Mouse (Mus musculus) MEL (cell line): Measurements from ENCODE around the gene Cdca4. TPM values are rescaled to one million over a fixed set of nuclear protein-coding genes. Genes with fewer than 3 reads are reported as not detected.

Experiments used
- DNase-seq: peaks from one replicate; pipeline ENCODE4 v3.0.0; 2011; ENCODE audit warnings: low read depth, low spot score
- H3K27ac ChIP-seq: 2 replicates; pipeline ENCODE4 v1.5.1; 2012; ENCODE audit warnings: low read depth, mild to moderate bottlenecking, control low read depth, low read length, moderate library complexity; ENCODE audit not compliant: control insufficient read depth
- H3K27me3 ChIP-seq, 2 experiments: fragments of 150-350 bp in 1 of 2; sonication (generic) in 1 of 2; 2 replicates each; pipeline ENCODE4 v1.6.1; 2012; ENCODE audit warnings: low read length in 2 of 2, mild to moderate bottlenecking in 2 of 2, improper control_type of control experiment in 1 of 2, moderate library complexity in 1 of 2; ENCODE audit not compliant: insufficient read depth in 2 of 2, control insufficient read depth in 1 of 2
- H3K36me3 ChIP-seq, 2 experiments: 2 replicates each; pipeline ENCODE4 v1.6.1; 2012 to 2014; ENCODE audit warnings: low read length in 2 of 2, improper control_type of control experiment in 1 of 2, inconsistent platforms in 1 of 2, mild to moderate bottlenecking in 1 of 2; ENCODE audit not compliant: insufficient read depth in 2 of 2, control insufficient read depth in 1 of 2
- H3K4me1 ChIP-seq, 2 experiments: fragments of 150-350 bp in 1 of 2; sonication (generic) in 1 of 2; 2 replicates each; pipeline ENCODE4 v1.6.1; 2012; ENCODE audit warnings: low read length in 2 of 2, improper control_type of control experiment in 1 of 2, mild to moderate bottlenecking in 1 of 2; ENCODE audit not compliant: insufficient read depth in 2 of 2, control insufficient read depth in 1 of 2
- H3K4me3 ChIP-seq, 2 experiments: fragments of 150-350 bp in 1 of 2; sonication (generic) in 1 of 2; 2 replicates each; pipeline ENCODE4 v1.5.1; 2012; ENCODE audit warnings: low read depth in 2 of 2, low read length in 2 of 2, mild to moderate bottlenecking in 2 of 2, moderate library complexity in 2 of 2, control low read depth in 1 of 2, improper control_type of control experiment in 1 of 2; ENCODE audit not compliant: control insufficient read depth in 1 of 2, insufficient read depth in 1 of 2
- H3K79me2 ChIP-seq: 2 replicates; pipeline ENCODE4 v1.6.1; 2012; ENCODE audit warnings: mild to moderate bottlenecking, low read length, moderate library complexity; ENCODE audit not compliant: control insufficient read depth, poor library complexity, insufficient read depth
- H3K9ac ChIP-seq: 2 replicates; pipeline ENCODE4 v1.6.1; 2012; ENCODE audit warnings: low read depth, mild to moderate bottlenecking, control low read depth, low read length, moderate library complexity; ENCODE audit not compliant: control insufficient read depth, poor library complexity, severe bottlenecking
- H3K9me3 ChIP-seq: fragments of 150-350 bp; sonication (generic); replicated peaks from 2 replicates; pipeline ENCODE4 v1.6.1; 2012; ENCODE audit warnings: mild to moderate bottlenecking, low read length, improper control_type of control experiment, moderate library complexity; ENCODE audit not compliant: insufficient read depth
- BHLHE40 ChIP-seq: IDR thresholded peaks from 2 replicates; pipeline ENCODE4 v1.6.1; 2012; ENCODE audit warnings: low read depth, mild to moderate bottlenecking, inconsistent platforms, low read length, improper control_type of control experiment, borderline replicate concordance
- CHD1 ChIP-seq: IDR thresholded peaks from 2 replicates; pipeline ENCODE4 v1.6.1; 2012; ENCODE audit warnings: low read depth, mild to moderate bottlenecking, inconsistent platforms, low read length, improper control_type of control experiment
- CHD2 ChIP-seq: IDR thresholded peaks from 2 replicates; pipeline ENCODE4 v1.6.1; 2011; ENCODE audit warnings: low read length, improper control_type of control experiment
- CTCF ChIP-seq, 3 experiments: IDR thresholded peaks in 2 of 3; conservative IDR thresholded peaks in 1 of 3; 2 replicates each; pipeline ENCODE4 v1.5.1; 2011 to 2012; ENCODE audit warnings: low read length in 3 of 3, low read depth in 2 of 3, mild to moderate bottlenecking in 2 of 3, improper control_type of control experiment in 1 of 3, inconsistent platforms in 1 of 3, mixed read lengths in 1 of 3, moderate library complexity in 1 of 3; ENCODE audit not compliant: control insufficient read depth in 1 of 3, insufficient read depth in 1 of 3, poor library complexity in 1 of 3, severe bottlenecking in 1 of 3
- ELF1 ChIP-seq: IDR thresholded peaks from 2 replicates; pipeline ENCODE4 v1.6.1; 2014; ENCODE audit warnings: low read depth, mild to moderate bottlenecking, inconsistent platforms, low read length, improper control_type of control experiment, moderate library complexity
- EP300 ChIP-seq, 2 experiments: IDR thresholded peaks; 2 replicates each; pipeline ENCODE4 v1.6.1; 2011; ENCODE audit warnings: improper control_type of control experiment in 2 of 2, low read length in 2 of 2, low read depth in 1 of 2, mild to moderate bottlenecking in 1 of 2
- ETS1 ChIP-seq: IDR thresholded peaks from 2 replicates; pipeline ENCODE4 v1.6.1; 2012; ENCODE audit warnings: low read depth, mild to moderate bottlenecking, inconsistent platforms, low read length, improper control_type of control experiment, moderate library complexity
- GABPA ChIP-seq: IDR thresholded peaks from 2 replicates; pipeline ENCODE4 v1.6.1; 2012; ENCODE audit warnings: low read depth, mild to moderate bottlenecking, inconsistent platforms, low read length, improper control_type of control experiment, moderate library complexity
- GATA1 ChIP-seq: IDR thresholded peaks from 2 replicates; pipeline ENCODE4 v1.6.1; 2011; ENCODE audit warnings: low read depth, low read length, improper control_type of control experiment
- HCFC1 ChIP-seq: IDR thresholded peaks from 2 replicates; pipeline ENCODE4 v1.6.1; 2012; ENCODE audit warnings: low read depth, mild to moderate bottlenecking, inconsistent platforms, low read length, improper control_type of control experiment, moderate library complexity
- JUND ChIP-seq: IDR thresholded peaks from 2 replicates; pipeline ENCODE4 v1.6.1; 2011; ENCODE audit warnings: low read depth, mild to moderate bottlenecking, improper control_type of control experiment, low read length
- KAT2A ChIP-seq: conservative IDR thresholded peaks from 2 replicates; pipeline ENCODE4 v1.6.1; 2012; ENCODE audit warnings: low read depth, low read length, improper control_type of control experiment, inconsistent platforms
- MAX ChIP-seq: IDR thresholded peaks from 2 replicates; pipeline ENCODE4 v1.6.1; 2011; ENCODE audit warnings: low read length, improper control_type of control experiment
- MAZ ChIP-seq: IDR thresholded peaks from 2 replicates; pipeline ENCODE4 v1.6.1; 2012; ENCODE audit warnings: low read depth, mild to moderate bottlenecking, inconsistent platforms, low read length, improper control_type of control experiment
- MYB ChIP-seq: IDR thresholded peaks from 2 replicates; pipeline ENCODE4 v1.6.1; 2011; ENCODE audit warnings: mild to moderate bottlenecking, low read depth, low read length, improper control_type of control experiment
- MYC ChIP-seq: IDR thresholded peaks from 2 replicates; pipeline ENCODE4 v1.6.1; 2011; ENCODE audit warnings: low read depth, mild to moderate bottlenecking, low read length, improper control_type of control experiment, moderate library complexity
- NELFE ChIP-seq: IDR thresholded peaks from 2 replicates; pipeline ENCODE4 v1.6.1; 2011; ENCODE audit warnings: low read depth, low read length, improper control_type of control experiment
- NRF1 ChIP-seq: IDR thresholded peaks from 2 replicates; pipeline ENCODE4 v1.6.1; 2014; ENCODE audit warnings: low read depth, mild to moderate bottlenecking, inconsistent platforms, low read length, improper control_type of control experiment, moderate library complexity; ENCODE audit not compliant: poor library complexity, insufficient read depth, severe bottlenecking
- POLR2A ChIP-seq, 2 experiments: IDR thresholded peaks; 2 replicates each; pipeline ENCODE4 v1.6.1; 2011 to 2012; ENCODE audit warnings: low read length in 2 of 2, mild to moderate bottlenecking in 2 of 2, control low read depth in 1 of 2, improper control_type of control experiment in 1 of 2, low read depth in 1 of 2, moderate library complexity in 1 of 2; ENCODE audit not compliant: control insufficient read depth in 1 of 2, insufficient read depth in 1 of 2, poor library complexity in 1 of 2
- POLR2AphosphoS2 ChIP-seq: IDR thresholded peaks from 2 replicates; pipeline ENCODE4 v1.6.1; 2011; ENCODE audit warnings: low read length, improper control_type of control experiment
- POLR2AphosphoS5 ChIP-seq: IDR thresholded peaks from 2 replicates; pipeline ENCODE4 v1.6.1; 2012; ENCODE audit warnings: low read depth, borderline replicate concordance, mild to moderate bottlenecking, inconsistent platforms, low read length, moderate library complexity, mixed read lengths
- RAD21 ChIP-seq: IDR thresholded peaks from 2 replicates; pipeline ENCODE4 v1.6.1; 2011; ENCODE audit warnings: mild to moderate bottlenecking, low read depth, low read length, improper control_type of control experiment
- RCOR1 ChIP-seq: IDR thresholded peaks from 2 replicates; pipeline ENCODE4 v1.6.1; 2012; ENCODE audit warnings: low read depth, mild to moderate bottlenecking, inconsistent platforms, low read length, improper control_type of control experiment
- SIN3A ChIP-seq: IDR thresholded peaks from 2 replicates; pipeline ENCODE4 v1.6.1; 2012; ENCODE audit warnings: low read length, improper control_type of control experiment, inconsistent platforms
- SMC3 ChIP-seq: IDR thresholded peaks from 2 replicates; pipeline ENCODE4 v1.6.1; 2011; ENCODE audit warnings: low read depth, low read length, improper control_type of control experiment
- TBP ChIP-seq: IDR thresholded peaks from 2 replicates; pipeline ENCODE4 v1.8.0; 2011; ENCODE audit warnings: low read depth, low read length, improper control_type of control experiment
- UBTF ChIP-seq: IDR thresholded peaks from 2 replicates; pipeline ENCODE4 v1.6.1; 2012; ENCODE audit warnings: low read depth, mild to moderate bottlenecking, inconsistent platforms, low read length, improper control_type of control experiment, moderate library complexity, borderline replicate concordance; ENCODE audit not compliant: insufficient read depth
- USF1 ChIP-seq: IDR thresholded peaks from 2 replicates; pipeline ENCODE4 v1.6.1; 2014; ENCODE audit warnings: low read depth, mild to moderate bottlenecking, inconsistent platforms, low read length, improper control_type of control experiment, moderate library complexity
- USF2 ChIP-seq, 2 experiments: IDR thresholded peaks; 2 replicates each; pipeline ENCODE4 v1.6.1; 2011 to 2012; ENCODE audit warnings: improper control_type of control experiment in 2 of 2, low read length in 2 of 2, borderline replicate concordance in 1 of 2, inconsistent platforms in 1 of 2, low read depth in 1 of 2, mild to moderate bottlenecking in 1 of 2; ENCODE audit not compliant: insufficient read depth in 1 of 2
- ZKSCAN1 ChIP-seq: IDR thresholded peaks from 2 replicates; pipeline ENCODE4 v1.6.1; 2012; ENCODE audit warnings: low read depth, mild to moderate bottlenecking, inconsistent platforms, low read length, improper control_type of control experiment, moderate library complexity
- ZNF384 ChIP-seq: IDR thresholded peaks from 2 replicates; pipeline ENCODE4 v1.6.1; 2012; ENCODE audit warnings: low read depth, mild to moderate bottlenecking, inconsistent platforms, low read length, improper control_type of control experiment
- polyA plus RNA-seq, 2 experiments: library from polyadenylated mRNA; stranded (reverse) in 1 of 2; unstranded in 1 of 2; fragments of >175 nt in 1 of 2; fragments of >200 nt in 1 of 2; gene quantifications; 2 replicates each; pipeline versions ENCODE4 v1.2.1 to v1.2.4; 2012; ENCODE audit warnings: low replicate concordance in 2 of 2, low read depth in 1 of 2; ENCODE audit not compliant: insufficient read length in 2 of 2, insufficient read depth in 1 of 2, missing spikeins in 1 of 2
- total RNA-seq: library from RNA; depleted of rRNA; stranded (reverse); fragments of 300-350 nt; gene quantifications from 2 replicates; pipeline ENCODE4 v1.2.3, GENCODE M21; 2012

Gene Cdca4
- total and polyA plus RNA-seq, 3 experiments, result 274 to 279 TPM; not detected in 1

- peak overlapping the region; percentile 44 to 46 for H3K4me3 ChIP-seq
Measured at GRCm38 (mm10) chr12:112794356-112794816, 34.8 kb downstream of the Cdca4 start.

GRCm38 (mm10) chr12:112793601-112794355, 35.4 kb downstream of the Cdca4 start:
- Histone ChIP-seq H3K27ac (peak overlapping the region; percentile 70), H3K9ac (peak overlapping the region; percentile 26), H3K4me1 (peaks cover 18 to 52% of the 10 kb centered on the region in 2 experiments), H3K27me3 (no peaks in the 10 kb centered on the region), H3K4me3 (peak overlapping the region; percentile 23 to 46; a peak in 3 of 4 replicates), H3K9me3 (no peaks in the 10 kb centered on the region), H3K36me3 (peaks cover 0 to 33% of the 10 kb centered on the region in 2 experiments; a peak in 2 of 4 replicates), H3K79me2 (no peaks in the 10 kb centered on the region; the same call in 1 of the 2 replicates)
- peak; percentile 94 for DNase-seq
- peak; percentile 91 for TF ChIP-seq ETS1
- peak; percentile 53; the same call in 1 of the 2 replicates for TF ChIP-seq KAT2A
- TF ChIP-seq POLR2A (IDR thresholded peaks at IDR 0.05; ENCODE audit: control insufficient read depth in 1 of 2, insufficient read depth in 1 of 2, low read depth in 1 of 2, low read length in 2 of 2, poor library complexity in 1 of 2), result no peak; a peak in 1 of 4 replicates
- TF ChIP-seq MYC, result peak; percentile 85
- TF ChIP-seq ZKSCAN1, result peak; percentile 69; the same call in 1 of the 2 replicates
- peak; percentile 25; the same call in 1 of the 2 replicates for TF ChIP-seq SMC3
- peak; percentile 62; the same call in 1 of the 2 replicates for TF ChIP-seq GABPA
- peak; percentile 90 for TF ChIP-seq MAX
- peak; percentile 79; the same call in 1 of the 2 replicates for TF ChIP-seq POLR2AphosphoS2
- TF ChIP-seq MAZ, result peak; percentile 95
- TF ChIP-seq CHD1, result no peak; the same call in 1 of the 2 replicates
- no peak; the same call in 1 of the 2 replicates for TF ChIP-seq NELFE
- no peak for TF ChIP-seq UBTF
- 0 out of 2 replicates have a peak, but pooled peaks have one; percentile 19 for TF ChIP-seq NRF1
- peak; percentile 87 to 92 for TF ChIP-seq EP300 (IDR thresholded peaks at IDR 0.05; ENCODE audit: low read depth in 1 of 2, low read length in 2 of 2)
- TF ChIP-seq USF1, result peak; percentile 47; the same call in 1 of the 2 replicates
- no peak for TF ChIP-seq CTCF (IDR thresholded peaks at IDR 0.05 in 2 of 3, conservative IDR thresholded peaks at IDR 0.05 in 1 of 3; ENCODE audit: control insufficient read depth in 1 of 3, insufficient read depth in 1 of 3, low read depth in 2 of 3, low read length in 3 of 3, poor library complexity in 1 of 3, severe bottlenecking in 1 of 3)
- peak; percentile 74 for TF ChIP-seq ELF1
- TF ChIP-seq CHD2, result no peak
- peak; percentile 88 for TF ChIP-seq TBP

More at GRCm38 (mm10) chr12:112794356-112794816, 34.8 kb downstream of the Cdca4 start:
- no peaks in the 10 kb centered on the region for H3K9me3 ChIP-seq
- peaks cover 0 to 34% of the 10 kb centered on the region in 2 experiments; a peak in 2 of 4 replicates for H3K36me3 ChIP-seq
- DNase-seq, result no peak
- H3K4me1 ChIP-seq, result peaks cover 22 to 58% of the 10 kb centered on the region in 2 experiments
- no peaks in the 10 kb centered on the region for H3K27me3 ChIP-seq
- H3K9ac ChIP-seq, result peak overlapping the region; percentile 58
- H3K79me2 ChIP-seq, result no peaks in the 10 kb centered on the region; the same call in 1 of the 2 replicates
- TF ChIP-seq USF1 (no peak), ZNF384 (no peak), USF2 (IDR thresholded peaks at IDR 0.05; ENCODE audit: borderline replicate concordance in 1 of 2, insufficient read depth in 1 of 2, low read depth in 1 of 2, low read length in 2 of 2) (no peak), CHD1 (peak; percentile 76; the same call in 1 of the 2 replicates), RCOR1 (no peak), TBP (0 out of 2 replicates have a peak, but pooled peaks have one; percentile 27), POLR2AphosphoS5 (no peak), SIN3A (peak; percentile 33; the same call in 1 of the 2 replicates), JUND (peak; percentile 45; the same call in 1 of the 2 replicates), RAD21 (no peak), HCFC1 (no peak; the same call in 1 of the 2 replicates), MYB (no peak), GATA1 (no peak), NELFE (no peak; the same call in 1 of the 2 replicates), ZKSCAN1 (peak; percentile 17; the same call in 1 of the 2 replicates), EP300 (IDR thresholded peaks at IDR 0.05; ENCODE audit: low read depth in 1 of 2, low read length in 2 of 2) (no peak; a peak in 1 of 4 replicates), POLR2A (IDR thresholded peaks at IDR 0.05; ENCODE audit: control insufficient read depth in 1 of 2, insufficient read depth in 1 of 2, low read depth in 1 of 2, low read length in 2 of 2, poor library complexity in 1 of 2) (0 out of 4 replicates have a peak, but pooled peaks of 1 of the 2 experiments have one; percentile 40), MAZ (0 out of 2 replicates have a peak, but pooled peaks have one; percentile 43), BHLHE40 (peak; percentile 9), KAT2A (no peak), CHD2 (peak; percentile 77; the same call in 1 of the 2 replicates)
- peak overlapping the region; percentile 70 for H3K27ac ChIP-seq
